Mouse (Mus musculus): ENCODE results near the gene Nkrf. TPM values are rescaled to one million over a fixed set of nuclear protein-coding genes. Genes with fewer than 3 reads are reported as not detected.

Nkrf gene
- total RNA-seq (2012; rRNA removed) = 9.2 and 9.5 TPM in 2 replicates
- polyA plus RNA-seq (2012; ENCODE audit: insufficient read depth in 1 of 2, insufficient read length in 2 of 2, low read depth in 1 of 2, low replicate concordance in 2 of 2, missing spikeins in 1 of 2) = 10 to 100 TPM; 14.1 to 59.3 TPM

- Histone ChIP-seq H3K79me2 (ENCODE audit: control insufficient read depth, insufficient read depth, low read length, poor library complexity) (peaks cover 34% of the 10 kb centered on the region), H3K9me3 (replicated peaks; ENCODE audit: insufficient read depth, low read length) (no peaks in the 10 kb centered on the region), H3K4me3 (ENCODE audit: control insufficient read depth in 1 of 2, insufficient read depth in 1 of 2, low read depth in 2 of 2, low read length in 2 of 2) (peak within 1 kb of the TSS; percentile 78 to 93), H3K9ac (ENCODE audit: control insufficient read depth, low read depth, low read length, poor library complexity, severe bottlenecking) (peak within 1 kb of the TSS; percentile 100), H3K27ac (ENCODE audit: control insufficient read depth, low read depth, low read length) (peak within 1 kb of the TSS; percentile 87), H3K27me3 (ENCODE audit: control insufficient read depth in 1 of 2, insufficient read depth in 2 of 2, low read length in 2 of 2) (no peaks in the 10 kb centered on the region), H3K36me3 (ENCODE audit: control insufficient read depth in 1 of 2, insufficient read depth in 2 of 2, low read length in 2 of 2) (peaks cover 0 to 16% of the 10 kb centered on the region in 2 experiments; a peak in 2 of 4 replicates), H3K4me1 (ENCODE audit: control insufficient read depth in 1 of 2, insufficient read depth in 2 of 2, low read length in 2 of 2) (peaks cover 3% of the 10 kb centered on the region in 2 experiments; a peak in 3 of 4 replicates)
- DNase-seq (ENCODE audit: low read depth, low spot score) = peak; percentile 29
- TF ChIP-seq ZNF384 (IDR thresholded peaks at IDR 0.05; ENCODE audit: low read depth, low read length) = no peak
- no peak for TF ChIP-seq JUND (IDR thresholded peaks at IDR 0.05; ENCODE audit: low read depth, low read length)
- no peak for TF ChIP-seq POLR2AphosphoS2 (IDR thresholded peaks at IDR 0.05; ENCODE audit: low read length)
- TF ChIP-seq MEF2A (IDR thresholded peaks at IDR 0.05; ENCODE audit: extremely low read depth, insufficient replicate concordance, low read depth, low read length, poor library complexity, severe bottlenecking) = no peak
- no peak for TF ChIP-seq POLR2A (IDR thresholded peaks at IDR 0.05; ENCODE audit: control insufficient read depth in 1 of 2, insufficient read depth in 1 of 2, low read depth in 1 of 2, low read length in 2 of 2, poor library complexity in 1 of 2)
- TF ChIP-seq SIN3A (IDR thresholded peaks at IDR 0.05; ENCODE audit: low read length) = 0 out of 2 replicates have a peak, but pooled peaks have one; percentile 24
- TF ChIP-seq MAZ (IDR thresholded peaks at IDR 0.05; ENCODE audit: low read depth, low read length) = 0 out of 2 replicates have a peak, but pooled peaks have one; percentile 23
- TF ChIP-seq TAL1 (IDR thresholded peaks at IDR 0.05; ENCODE audit: low read length) = no peak
- no peak for TF ChIP-seq BHLHE40 (IDR thresholded peaks at IDR 0.05; ENCODE audit: borderline replicate concordance, low read depth, low read length)
- no peak for TF ChIP-seq GABPA (IDR thresholded peaks at IDR 0.05; ENCODE audit: low read depth, low read length)
- TF ChIP-seq ZMIZ1 (IDR thresholded peaks at IDR 0.05; ENCODE audit: low read depth, low read length) = no peak
- no peak for TF ChIP-seq CHD1 (IDR thresholded peaks at IDR 0.05; ENCODE audit: low read depth, low read length)
Measured at GRCm38 (mm10) chrX:36902321-36903114, at the start of gene Nkrf. Gene Nkrf (minus strand): TSS chrX:36902899.

GRCm38 (mm10) chrX:36941106-36941505, 38.4 kb upstream of the Nkrf start:
- Histone ChIP-seq H3K27ac (ENCODE audit: control insufficient read depth, low read depth, low read length) (no peak overlapping the region), H3K79me2 (ENCODE audit: control insufficient read depth, insufficient read depth, low read length, poor library complexity) (no peaks in the 10 kb centered on the region), H3K9me3 (replicated peaks; ENCODE audit: insufficient read depth, low read length) (no peaks in the 10 kb centered on the region), H3K36me3 (ENCODE audit: control insufficient read depth in 1 of 2, insufficient read depth in 2 of 2, low read length in 2 of 2) (no peaks in the 10 kb centered on the region), H3K4me1 (ENCODE audit: control insufficient read depth in 1 of 2, insufficient read depth in 2 of 2, low read length in 2 of 2) (peaks cover 0 to 2% of the 10 kb centered on the region in 2 experiments; a peak in 1 of 4 replicates), H3K4me3 (ENCODE audit: control insufficient read depth in 1 of 2, insufficient read depth in 1 of 2, low read depth in 2 of 2, low read length in 2 of 2) (no peak overlapping the region), H3K9ac (ENCODE audit: control insufficient read depth, low read depth, low read length, poor library complexity, severe bottlenecking) (no peak overlapping the region), H3K27me3 (ENCODE audit: control insufficient read depth in 1 of 2, insufficient read depth in 2 of 2, low read length in 2 of 2) (no peaks in the 10 kb centered on the region)
- DNase-seq (ENCODE audit: low read depth, low spot score) = no peak
- TF ChIP-seq CHD1 (IDR thresholded peaks at IDR 0.05; ENCODE audit: low read depth, low read length) = no peak
- no peak for TF ChIP-seq POLR2A (IDR thresholded peaks at IDR 0.05; ENCODE audit: control insufficient read depth in 1 of 2, insufficient read depth in 1 of 2, low read depth in 1 of 2, low read length in 2 of 2, poor library complexity in 1 of 2)
- no peak for TF ChIP-seq MAX (IDR thresholded peaks at IDR 0.05; ENCODE audit: low read length)
- TF ChIP-seq MYC (IDR thresholded peaks at IDR 0.05; ENCODE audit: low read depth, low read length) = no peak
- TF ChIP-seq BHLHE40 (IDR thresholded peaks at IDR 0.05; ENCODE audit: borderline replicate concordance, low read depth, low read length) = no peak
- no peak for TF ChIP-seq ELF1 (IDR thresholded peaks at IDR 0.05; ENCODE audit: low read depth, low read length)
- TF ChIP-seq MAFK (IDR thresholded peaks at IDR 0.05; ENCODE audit: borderline replicate concordance, low read depth, low read length) = no peak
- no peak for TF ChIP-seq TAL1 (IDR thresholded peaks at IDR 0.05; ENCODE audit: low read length)
- TF ChIP-seq JUND (IDR thresholded peaks at IDR 0.05; ENCODE audit: low read depth, low read length) = no peak
- no peak for TF ChIP-seq USF2 (IDR thresholded peaks at IDR 0.05; ENCODE audit: borderline replicate concordance in 1 of 2, insufficient read depth in 1 of 2, low read depth in 1 of 2, low read length in 2 of 2)
- no peak for TF ChIP-seq MAZ (IDR thresholded peaks at IDR 0.05; ENCODE audit: low read depth, low read length)
- TF ChIP-seq ZMIZ1 (IDR thresholded peaks at IDR 0.05; ENCODE audit: low read depth, low read length) = no peak
- TF ChIP-seq MYB (IDR thresholded peaks at IDR 0.05; ENCODE audit: low read depth, low read length) = no peak
- no peak for TF ChIP-seq NELFE (IDR thresholded peaks at IDR 0.05; ENCODE audit: low read depth, low read length)
- no peak for TF ChIP-seq ZNF384 (IDR thresholded peaks at IDR 0.05; ENCODE audit: low read depth, low read length)
- TF ChIP-seq CHD2 (IDR thresholded peaks at IDR 0.05; ENCODE audit: low read length) = no peak
- TF ChIP-seq ETS1 (IDR thresholded peaks at IDR 0.05; ENCODE audit: low read depth, low read length) = no peak
- no peak for TF ChIP-seq GATA1 (IDR thresholded peaks at IDR 0.05; ENCODE audit: low read depth, low read length)
